Mouse (Mus musculus) hindbrain, embryonic 10.5 days (tissue): ENCODE measurements around the gene Tppp2. TPM values are rescaled to one million over a fixed set of nuclear protein-coding genes. Genes with fewer than 3 reads are reported as not detected.

Experiments
- DNase-seq: peaks from one replicate; pipeline ENCODE4 v3.0.0-alpha.2; 2017; ENCODE audit warnings: low spot score
- H3K27ac ChIP-seq: fragments of 300-500 bp; sonication (generic); 2 replicates; pipeline ENCODE4 v1.5.1; 2016; ENCODE audit warnings: mild to moderate bottlenecking, moderate library complexity
- H3K27me3 ChIP-seq: fragments of 300-500 bp; sonication (generic); 2 replicates; pipeline ENCODE4 v1.6.1; 2016; ENCODE audit warnings: mild to moderate bottlenecking; ENCODE audit not compliant: poor library complexity, insufficient read depth, severe bottlenecking
- H3K36me3 ChIP-seq: fragments of 300-500 bp; sonication (generic); 2 replicates; pipeline ENCODE4 v1.6.1; 2016; ENCODE audit warnings: mild to moderate bottlenecking, moderate library complexity
- H3K4me1 ChIP-seq: fragments of 300-500 bp; sonication (generic); replicated peaks from 2 replicates; pipeline ENCODE4 v1.6.1; 2016; ENCODE audit warnings: mild to moderate bottlenecking
- H3K4me3 ChIP-seq: fragments of 300-500 bp; sonication (generic); 2 replicates; pipeline ENCODE4 v1.5.1; 2016; ENCODE audit warnings: mild to moderate bottlenecking, moderate library complexity
- H3K9me3 ChIP-seq: fragments of 300-500 bp; sonication (generic); 2 replicates; pipeline ENCODE4 v1.6.1; 2016; ENCODE audit warnings: mild to moderate bottlenecking, moderate library complexity
- WGBS: fragments of 180-500 bp; shearing (Covaris S2); methylation state at CpG from one replicate; pipeline ENCODE4 v1.1.7; 2016; 5-methylcytosine and 5-hydroxymethylcytosine counted together
- polyA plus RNA-seq: library from polyadenylated mRNA; unstranded; fragments of >200 nt; fragmentation: Nextera tagmentation; extraction: Ambion mirVana; gene quantifications from 2 replicates; pipeline ENCODE4 v1.2.1, GENCODE M21; 2016

Gene Tppp2
- polyA plus RNA-seq, 1 experiment from 2014 or later, result not detected

GRCm38 (mm10) chr14:51895071-51895470 is 23.2 kb upstream of the Tppp2 start:
- no peaks in the 10 kb centered on the region for H3K9me3 ChIP-seq
- H3K27me3 ChIP-seq, result no peaks in the 10 kb centered on the region
- peaks cover 34% of the 10 kb centered on the region for H3K36me3 ChIP-seq
- H3K27ac ChIP-seq, result no peak overlapping the region
- 0 out of 2 replicates have a peak, but pooled peaks cover 4% of the 10 kb centered on the region for H3K4me1 ChIP-seq
- no peak overlapping the region for H3K4me3 ChIP-seq
- 78% methylated on average over 14 of the region's 14 CpGs for WGBS
- DNase-seq, result no peak

GRCm38 (mm10) chr14:51896019-51896418 is 22.2 kb upstream of the Tppp2 start:
- Histone ChIP-seq H3K27me3 (no peaks in the 10 kb centered on the region), H3K36me3 (peaks cover 24% of the 10 kb centered on the region), H3K27ac (no peak overlapping the region), H3K9me3 (no peaks in the 10 kb centered on the region), H3K4me3 (no peak overlapping the region), H3K4me1 (0 out of 2 replicates have a peak, but pooled peaks cover 4% of the 10 kb centered on the region)
- WGBS, result 84% methylated on average over 6 of the region's 6 CpGs
- DNase-seq, result no peak

- DNase-seq, result no peak
- Histone ChIP-seq H3K4me1 (0 out of 2 replicates have a peak, but pooled peaks cover 4% of the 10 kb centered on the region), H3K27me3 (no peaks in the 10 kb centered on the region), H3K9me3 (no peaks in the 10 kb centered on the region), H3K4me3 (no peak overlapping the region), H3K27ac (no peak overlapping the region), H3K36me3 (peaks cover 18% of the 10 kb centered on the region)
- 86% methylated on average over 8 of the region's 8 CpGs for WGBS
Measured at GRCm38 (mm10) chr14:51896539-51897170, 21.6 kb upstream of the Tppp2 start.

DNA sequence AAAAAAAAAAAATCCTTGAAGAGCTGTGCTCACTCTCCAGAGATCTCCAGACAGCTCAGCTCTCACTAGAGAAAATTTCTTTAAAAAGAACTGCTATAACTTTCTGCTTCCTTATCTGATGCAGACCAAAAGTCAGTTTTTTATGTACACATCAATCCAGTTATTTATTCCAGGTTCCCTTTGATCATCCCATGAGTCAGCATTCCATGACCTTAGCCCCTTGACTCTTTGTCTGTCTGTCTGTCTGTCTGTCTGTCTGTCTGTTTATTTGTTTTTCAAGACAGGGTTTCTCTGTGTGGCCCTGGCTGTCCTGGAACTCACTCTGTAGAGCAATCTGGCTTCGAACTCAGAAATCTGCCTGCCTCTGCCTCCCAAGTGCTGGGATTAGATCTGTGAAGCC is 18.9 kb upstream of the Tppp2 start:
- no peak overlapping the region for H3K4me3 ChIP-seq
- WGBS, result 89% methylated on average over 1 of the region's 1 CpGs

DNA sequence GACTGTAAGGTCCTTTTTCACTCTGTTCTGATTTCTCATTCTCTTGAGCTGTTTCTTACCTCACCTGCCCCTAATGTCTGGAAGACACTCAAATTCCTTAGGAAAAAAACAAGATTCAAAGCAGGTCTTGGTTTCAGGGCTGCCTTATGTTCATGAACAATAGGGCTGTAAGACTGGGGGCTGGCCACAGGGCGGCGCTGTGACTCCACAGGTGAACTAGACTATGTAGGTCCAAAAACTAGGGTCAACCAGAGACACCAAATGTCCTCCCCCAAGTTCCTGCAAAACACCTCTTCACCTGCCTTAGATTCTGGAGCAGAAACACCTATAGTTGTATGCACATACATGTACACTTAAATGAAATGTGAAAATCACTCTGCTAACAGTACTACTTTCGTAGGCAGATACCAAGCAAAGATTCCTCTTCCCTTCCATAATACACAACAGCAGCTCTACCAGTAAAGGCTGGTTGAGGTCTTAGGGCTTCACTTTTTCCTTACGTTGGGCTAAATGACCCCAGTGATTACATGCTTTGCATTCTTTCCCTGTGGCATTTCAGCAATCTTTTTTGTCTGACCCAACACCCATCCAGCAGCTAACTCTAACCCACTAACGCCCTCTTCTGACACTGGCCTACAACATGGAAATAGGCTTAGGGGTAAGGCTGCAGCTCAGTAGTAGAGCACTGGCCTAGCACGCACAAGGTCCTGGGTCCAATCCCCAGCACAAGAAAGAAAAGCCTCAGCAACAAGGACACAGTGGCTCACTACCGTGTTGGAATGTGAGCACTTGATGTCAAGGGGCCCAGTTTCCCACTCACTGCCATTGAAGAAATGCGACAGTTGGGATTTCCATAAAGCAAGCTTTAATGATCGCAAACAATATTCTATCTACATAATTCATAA is 15.2 kb upstream of the Tppp2 start:
- no peaks in the 10 kb centered on the region for H3K9me3 ChIP-seq
- no peaks in the 10 kb centered on the region for H3K27me3 ChIP-seq
- peak; percentile 83 for DNase-seq
- no peak overlapping the region for H3K4me3 ChIP-seq
- H3K36me3 ChIP-seq, result no peaks in the 10 kb centered on the region
- WGBS, result 64% methylated on average over 9 of the region's 9 CpGs
- no peak overlapping the region for H3K27ac ChIP-seq
- H3K4me1 ChIP-seq, result peaks cover 8% of the 10 kb centered on the region; the same call in 1 of the 2 replicates

More for the DNA sequence above, 18.9 kb upstream of the Tppp2 start:
- H3K27me3 ChIP-seq, result no peaks in the 10 kb centered on the region
- peaks cover 8% of the 10 kb centered on the region; the same call in 1 of the 2 replicates for H3K36me3 ChIP-seq
- no peaks in the 10 kb centered on the region for H3K9me3 ChIP-seq
- H3K27ac ChIP-seq, result no peak overlapping the region
- H3K4me1 ChIP-seq, result no peaks in the 10 kb centered on the region
- no peak for DNase-seq

DNA sequence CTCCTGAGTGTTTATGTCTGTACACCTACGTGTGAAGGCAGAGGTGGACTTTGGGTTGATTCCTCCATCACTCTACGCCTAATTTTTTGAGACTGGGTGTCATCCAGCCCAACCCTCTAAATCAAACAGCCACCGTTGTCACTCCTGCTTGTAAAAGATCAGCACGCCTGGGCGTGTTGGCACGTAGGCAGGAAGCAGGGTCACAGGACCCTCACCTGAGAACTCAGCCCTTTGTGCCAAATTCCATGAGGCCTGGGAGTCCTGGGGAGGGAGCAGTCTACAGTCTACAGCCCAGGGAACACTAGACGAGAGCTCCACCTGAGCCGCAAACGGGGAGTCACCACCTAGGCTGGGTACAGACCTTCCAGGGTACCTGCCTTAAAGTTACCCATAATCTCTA is 14.4 kb upstream of the Tppp2 start:
- 90% methylated on average over 9 of the region's 9 CpGs for WGBS
- Histone ChIP-seq H3K4me3 (no peak overlapping the region), H3K4me1 (peaks cover 8% of the 10 kb centered on the region; the same call in 1 of the 2 replicates), H3K27me3 (no peaks in the 10 kb centered on the region), H3K36me3 (no peaks in the 10 kb centered on the region), H3K9me3 (no peaks in the 10 kb centered on the region), H3K27ac (no peak overlapping the region)
- no peak for DNase-seq

GRCm38 (mm10) chr14:51904706-51905105 is 13.5 kb upstream of the Tppp2 start:
- 77% methylated on average over 7 of the region's 7 CpGs for WGBS
- H3K9me3 ChIP-seq, result no peaks in the 10 kb centered on the region
- H3K4me3 ChIP-seq, result no peak overlapping the region
- no peaks in the 10 kb centered on the region for H3K36me3 ChIP-seq
- peaks cover 8% of the 10 kb centered on the region; the same call in 1 of the 2 replicates for H3K4me1 ChIP-seq
- H3K27me3 ChIP-seq, result no peaks in the 10 kb centered on the region
- no peak for DNase-seq
- no peak overlapping the region for H3K27ac ChIP-seq

- DNase-seq, result no peak
- no peak overlapping the region for H3K27ac ChIP-seq
- H3K27me3 ChIP-seq, result peaks cover 6% of the 10 kb centered on the region
- no peak overlapping the region for H3K4me3 ChIP-seq
- H3K36me3 ChIP-seq, result no peaks in the 10 kb centered on the region
- 95% methylated on average over 11 of the region's 11 CpGs for WGBS
- no peaks in the 10 kb centered on the region for H3K9me3 ChIP-seq
- H3K4me1 ChIP-seq, result peaks cover 8% of the 10 kb centered on the region; the same call in 1 of the 2 replicates
Measured at GRCm38 (mm10) chr14:51906102-51906501, 12.1 kb upstream of the Tppp2 start.

DNA sequence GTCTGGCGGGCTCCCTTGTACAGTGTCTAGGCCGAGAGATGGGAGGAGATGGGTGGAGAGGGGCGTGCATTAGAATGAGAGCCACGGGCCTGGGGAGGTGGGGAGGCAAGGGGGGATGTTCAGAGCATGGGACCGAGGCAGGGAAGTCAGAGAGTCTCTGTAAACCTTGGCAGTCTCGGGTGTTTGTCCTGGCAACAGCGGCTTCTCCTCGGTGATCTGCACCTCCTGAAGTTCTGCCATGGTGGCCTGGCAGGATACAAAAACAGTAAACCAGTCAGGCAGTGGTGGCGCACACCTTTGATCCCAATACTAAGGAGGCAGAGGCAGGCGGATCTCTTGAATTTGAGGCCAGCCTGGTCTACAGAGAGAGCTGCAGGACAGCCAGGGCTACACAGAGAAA is 6.9 kb upstream of the Tppp2 start:
- Histone ChIP-seq H3K27ac (no peak overlapping the region), H3K4me1 (peaks cover 32% of the 10 kb centered on the region), H3K27me3 (peaks cover 53% of the 10 kb centered on the region), H3K9me3 (no peaks in the 10 kb centered on the region), H3K36me3 (no peaks in the 10 kb centered on the region), H3K4me3 (no peak overlapping the region)
- DNase-seq, result no peak
- WGBS, result 90% methylated on average over 10 of the region's 10 CpGs

- DNase-seq, result peak; percentile 12
- H3K36me3 ChIP-seq, result no peaks in the 10 kb centered on the region
- H3K9me3 ChIP-seq, result no peaks in the 10 kb centered on the region
- peak overlapping the region; percentile 79 for H3K27ac ChIP-seq
- 5% methylated on average over 14 of the region's 14 CpGs for WGBS
- peak overlapping the region; percentile 74 for H3K4me3 ChIP-seq
- H3K27me3 ChIP-seq, result peaks cover 57% of the 10 kb centered on the region
- peaks cover 25% of the 10 kb centered on the region for H3K4me1 ChIP-seq
Measured at GRCm38 (mm10) chr14:51912391-51913061, 5.7 kb upstream of the Tppp2 start.

GRCm38 (mm10) chr14:51913062-51913959 is 4.9 kb upstream of the Tppp2 start:
- Histone ChIP-seq H3K36me3 (no peaks in the 10 kb centered on the region), H3K27me3 (peaks cover 57% of the 10 kb centered on the region), H3K4me1 (peaks cover 25% of the 10 kb centered on the region), H3K9me3 (no peaks in the 10 kb centered on the region), H3K27ac (peak overlapping the region; percentile 79), H3K4me3 (peak overlapping the region; percentile 74)
- under 1% methylated on average over 58 of the region's 58 CpGs for WGBS
- DNase-seq, result peak; percentile 41
